Mouse (Mus musculus) ovary, adult 18-20 months (tissue): Measurements from ENCODE around the gene Fbxo46.

ENCODE experiments used
- DNase-seq: peaks from one replicate; pipeline ENCODE4 v3.0.0; 2022; ENCODE audit warnings: low spot score, mixed read lengths

Fbxo46 gene

GRCm38 (mm10) chr7:19093537-19094385 lies 25.9 kb upstream of the Fbxo46 start:
- DNase-seq = peak; percentile 98

- peak; percentile 56 for DNase-seq
Observed at GRCm38 (mm10) chr7:19094471-19094825, 25.2 kb upstream of the Fbxo46 start, which contains the start of gene Six5. Six5 (plus strand) TSS chr7:19094594.

GRCm38 (mm10) chr7:19094826-19095750 lies 24.6 kb upstream of the Fbxo46 start:
- DNase-seq = no peak

GRCm38 (mm10) chr7:19095751-19096110 lies 23.9 kb upstream of the Fbxo46 start:
- DNase-seq = peak; percentile 74

- no peak for DNase-seq
Observed at GRCm38 (mm10) chr7:19096421-19096976, 23.2 kb upstream of the Fbxo46 start.

- DNase-seq = no peak
Observed at GRCm38 (mm10) chr7:19097217-19097616, 22.4 kb upstream of the Fbxo46 start.

- no peak for DNase-seq
Observed at GRCm38 (mm10) chr7:19097863-19098262, 21.8 kb upstream of the Fbxo46 start.

GRCm38 (mm10) chr7:19098811-19099210 lies 20.8 kb upstream of the Fbxo46 start:
- no peak for DNase-seq

- no peak for DNase-seq
Observed at GRCm38 (mm10) chr7:19100290-19100689, 19.4 kb upstream of the Fbxo46 start.

- no peak for DNase-seq
Observed at GRCm38 (mm10) chr7:19103741-19104140, 15.9 kb upstream of the Fbxo46 start.

GRCm38 (mm10) chr7:19104486-19104885 lies 15.2 kb upstream of the Fbxo46 start:
- DNase-seq = no peak

GRCm38 (mm10) chr7:19107436-19107835 lies 12.2 kb upstream of the Fbxo46 start:
- DNase-seq = no peak

GRCm38 (mm10) chr7:19109565-19109964 lies 10.1 kb upstream of the Fbxo46 start:
- no peak for DNase-seq

GRCm38 (mm10) chr7:19118028-19118771 lies 1.5 kb upstream of the Fbxo46 start, which contains the start of gene Gm4969:
Gm4969 (minus strand) TSS chr7:19118368.
- DNase-seq = peak; percentile 41

GRCm38 (mm10) chr7:19119083-19119482 lies 576 bp upstream of the Fbxo46 start:
- no peak for DNase-seq

GRCm38 (mm10) chr7:19121686-19122085 lies 2.0 kb downstream of the Fbxo46 start:
- no peak for DNase-seq

- no peak for DNase-seq
Observed at GRCm38 (mm10) chr7:19124713-19125112, 5.1 kb downstream of the Fbxo46 start.

- no peak for DNase-seq
Observed at GRCm38 (mm10) chr7:19127744-19128143, 8.1 kb downstream of the Fbxo46 start.

GRCm38 (mm10) chr7:19129396-19129795 lies 9.7 kb downstream of the Fbxo46 start:
- no peak for DNase-seq

GRCm38 (mm10) chr7:19130657-19131056 lies 11.0 kb downstream of the Fbxo46 start:
- DNase-seq = no peak

- peak; percentile 98 for DNase-seq
Observed at GRCm38 (mm10) chr7:19131324-19131848, 11.7 kb downstream of the Fbxo46 start.
